Mouse (Mus musculus) lung, postnatal 0 days (tissue): ENCODE results near the gene Slc13a2.
A peak's percentile ranks its signal among the peaks of the same experiment; 100 is the strongest.

Source experiments
- CTCF ChIP-seq: IDR thresholded peaks from 2 replicates; pipeline ENCODE4 v1.5.1; 2016; ENCODE audit warnings: antibody characterized with exemption, mild to moderate bottlenecking
- EP300 ChIP-seq: IDR thresholded peaks from 2 replicates; pipeline ENCODE4 v1.6.1; 2016; ENCODE audit warnings: antibody characterized with exemption, mild to moderate bottlenecking, control low read depth

GRCm38 (mm10) chr11:78397397-78397796, 24.6 kb downstream of the Slc13a2 start:
- peak; percentile 84 for TF ChIP-seq CTCF
- no peak for TF ChIP-seq EP300
